Mouse (Mus musculus): Measurements from ENCODE around the gene Rhox8.
"Not testable (repeated sequence)": the region's sequence is repeated elsewhere in the genome, so short reads cannot be mapped to it uniquely, and the experiment has no call there.

Rhox8 gene

DNA sequence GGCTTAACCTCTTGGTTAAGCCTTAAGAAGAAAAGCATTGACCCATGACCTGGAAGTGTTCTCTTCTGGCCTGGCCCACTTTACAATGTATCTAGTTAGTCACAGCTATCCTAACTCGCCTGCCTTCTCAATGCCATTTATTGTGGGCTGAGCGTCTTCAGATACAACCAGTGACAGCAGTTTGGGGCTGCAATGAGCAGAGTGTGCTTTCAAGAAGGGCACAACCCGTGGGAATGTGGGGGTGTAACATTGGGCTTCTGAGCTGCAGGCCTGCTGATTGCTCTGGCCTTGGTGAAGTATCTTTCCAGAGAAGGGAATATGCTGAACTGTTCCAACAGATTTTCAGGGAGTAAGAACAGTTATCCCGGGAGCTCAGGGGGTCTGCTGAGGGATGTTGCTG lies at the start of gene Rhox8:
Gene Rhox8 (minus strand): TSS at position 101 of the 400 bp plus-strand sequence.
- DNase-seq: no peak

DNA sequence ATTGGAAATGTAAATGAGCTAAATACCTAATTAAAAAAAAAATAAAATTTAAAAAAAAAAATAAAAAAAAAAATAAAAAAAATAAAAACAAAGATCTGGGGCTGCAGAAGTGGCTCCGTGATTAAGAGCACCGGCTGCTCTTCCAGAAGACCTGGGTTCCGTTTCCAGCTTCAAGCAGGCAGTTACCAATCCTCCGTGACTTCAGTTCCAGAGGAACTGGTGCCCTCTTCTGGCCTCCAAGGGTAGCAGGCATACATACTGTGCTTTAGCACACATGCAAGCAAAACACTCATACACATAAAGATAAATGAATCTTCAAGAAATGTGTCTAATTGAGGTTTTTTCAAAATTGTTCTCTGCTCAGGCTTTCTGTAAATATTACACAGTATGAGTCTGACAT lies 37.6 kb upstream of the Rhox8 start:
- no peak for DNase-seq

DNA sequence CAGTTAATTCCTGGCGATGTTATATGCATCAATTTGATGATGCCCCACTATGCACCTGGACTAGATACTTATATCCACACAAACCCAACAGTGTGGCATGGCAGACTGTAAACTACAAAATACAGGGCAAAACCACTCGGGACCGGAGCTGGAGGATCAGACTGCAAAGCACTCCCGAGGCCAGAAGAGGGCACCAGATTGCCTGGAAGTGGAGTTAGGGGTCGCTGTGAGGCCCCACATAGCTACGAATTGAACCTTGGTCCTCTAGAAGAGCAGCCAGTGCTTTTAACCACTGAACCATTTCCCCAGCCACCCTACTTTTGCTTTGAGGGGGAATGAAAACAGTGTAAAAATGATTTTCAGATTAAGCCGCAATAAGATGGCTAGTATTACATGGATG lies 29.8 kb upstream of the Rhox8 start:
- DNase-seq: no peak

GRCm38 (mm10) chrX:37903727-37904126 lies 25.0 kb upstream of the Rhox8 start:
- no peak for DNase-seq

DNA sequence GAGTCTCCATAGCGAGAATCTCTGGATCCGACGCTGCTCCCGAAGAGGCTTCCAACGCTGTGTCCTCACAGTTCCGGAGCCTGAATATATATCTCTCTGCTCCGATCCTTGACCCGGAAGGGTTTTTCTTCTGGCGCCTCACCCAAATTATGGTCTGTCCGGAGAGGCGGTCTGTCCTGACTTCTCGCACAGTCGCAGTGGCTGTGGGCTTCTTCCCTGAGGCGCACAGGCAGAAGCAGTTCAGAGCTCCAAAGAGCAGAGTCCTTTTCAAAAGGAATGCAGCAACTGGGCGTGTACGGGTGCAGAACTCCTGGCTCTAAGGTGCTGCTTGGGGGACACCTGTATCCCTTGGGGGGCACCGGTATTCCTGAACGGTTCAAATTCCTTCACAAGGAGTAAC lies 22.9 kb upstream of the Rhox8 start, which contains the start of gene Rhox9:
Gene Rhox9 (minus strand): TSS at position 101 of the 400 bp plus-strand sequence.
- DNase-seq: not testable (repeated sequence)

GRCm38 (mm10) chrX:37897132-37897531 lies 18.4 kb upstream of the Rhox8 start, which contains the start of gene Rhox7b:
Gene Rhox7b, minus strand, starts transcription at chrX:37897232.
- not testable (repeated sequence) for DNase-seq

DNA sequence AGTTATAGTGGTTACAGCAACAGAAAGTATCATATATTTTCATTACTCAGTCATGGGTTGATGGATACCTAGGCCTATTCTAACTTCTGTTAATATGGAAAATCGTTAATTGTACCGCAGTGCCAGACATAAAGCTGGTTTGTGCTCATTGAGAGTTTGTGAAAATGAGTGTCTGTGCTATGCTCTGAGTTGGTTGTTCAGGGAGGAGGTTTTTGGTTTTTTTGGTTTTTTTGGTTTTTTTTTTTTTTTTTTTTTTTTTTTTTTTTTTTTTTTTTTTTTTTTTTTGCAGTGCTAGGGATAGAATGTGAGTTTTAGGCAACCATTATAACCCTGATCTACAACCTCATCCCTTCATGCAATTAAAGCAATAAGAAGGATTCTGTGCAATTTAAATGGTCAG lies 7.1 kb downstream of the Rhox8 start:
- no peak for DNase-seq

DNA sequence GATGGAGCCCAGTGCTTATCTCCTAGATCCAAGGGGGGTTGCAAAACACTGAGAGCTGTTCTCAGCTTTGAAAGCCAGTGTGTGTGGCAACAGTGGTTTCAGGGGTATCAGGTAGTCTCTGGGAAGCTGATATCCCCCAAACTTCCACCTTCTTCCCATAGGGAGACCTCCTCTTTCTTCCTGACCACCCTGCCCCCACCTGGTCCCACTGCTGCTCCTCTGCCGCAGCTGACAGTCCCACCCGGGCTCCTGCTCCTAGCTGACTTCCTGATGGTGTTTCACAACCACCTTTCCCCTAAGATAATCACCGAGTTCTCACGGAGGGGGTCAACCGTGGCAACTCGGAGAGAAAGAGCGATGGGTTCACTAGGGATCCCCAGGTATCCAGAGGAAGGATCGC lies 47.4 kb downstream of the Rhox8 start, which contains the start of gene Rhox7a:
Gene Rhox7a (plus strand): TSS at position 301 of the 400 bp plus-strand sequence.
- DNase-seq: not testable (repeated sequence)

GRCm38 (mm10) chrX:37826610-37827009 lies 52.1 kb downstream of the Rhox8 start, which contains the start of gene Rhox6:
Gene Rhox6, plus strand, starts transcription at chrX:37826910.
- not testable (repeated sequence) for DNase-seq
